Comparison of ENCODE assay signal across 20 mouse cellular contexts in genomic region chr12:96690896-96691295, GRCm38 (mm10).
"Had no signal": no experiment of that assay in that cellular context is flagged by ENCODE, and none has a peak within 500 bp of the region (broad histone marks: within the 10 kb centered on the region; RNA-seq: fewer than 3 reads in every experiment).

No protein-coding gene starts in this region.

- ATAC-seq: lung, postnatal 0 days; midbrain, embryonic 13.5 days; midbrain, embryonic 15.5 days had no signal

- H3K27ac ChIP-seq: lung, embryonic 15.5 days; macrophage; midbrain, embryonic 13.5 days; midbrain, embryonic 15.5 days; neural tube, embryonic 13.5 days; neural tube, embryonic 15.5 days had no signal

- H3K4me3 ChIP-seq: lung, embryonic 15.5 days; megakaryocyte, embryonic 14.5 days; midbrain, embryonic 13.5 days; midbrain, embryonic 15.5 days; neural tube, embryonic 13.5 days; neural tube, embryonic 15.5 days had no signal

- H3K4me2 ChIP-seq: lung, embryonic 15.5 days; midbrain, embryonic 11.5 days; midbrain, embryonic 13.5 days; midbrain, embryonic 15.5 days; neural tube, embryonic 13.5 days; neural tube, embryonic 15.5 days had no signal

- H3K9me3 ChIP-seq: lung, embryonic 15.5 days; megakaryocyte, embryonic 14.5 days; midbrain, embryonic 13.5 days; midbrain, embryonic 15.5 days; neural tube, embryonic 13.5 days; neural tube, embryonic 15.5 days had no signal

- H3K4me1 ChIP-seq: lung, embryonic 15.5 days; megakaryocyte, embryonic 14.5 days; midbrain, embryonic 13.5 days; midbrain, embryonic 15.5 days; neural tube, embryonic 13.5 days; neural tube, embryonic 15.5 days had no signal

- H3K27me3 ChIP-seq: lung, embryonic 15.5 days; megakaryocyte, embryonic 14.5 days; midbrain, embryonic 13.5 days; midbrain, embryonic 15.5 days; neural tube, embryonic 13.5 days; neural tube, embryonic 15.5 days had no signal

- H3K36me3 ChIP-seq: lung, embryonic 15.5 days; midbrain, embryonic 13.5 days; midbrain, embryonic 15.5 days; neural tube, embryonic 13.5 days; neural tube, embryonic 15.5 days had no signal

- DNase-seq: lung, adult 2 months; lung, postnatal 14 days; lung, postnatal 36 days; retina, postnatal 1 day; right cerebral cortex, adult 18-20 months; right cerebral cortex, postnatal 25 days; right cerebral cortex, postnatal 4 days; spleen, adult 18-20 months; thymus, adult 18-20 months; thymus, postnatal 25 days; thymus, postnatal 4 days had no signal

- H3K9ac ChIP-seq: lung, embryonic 15.5 days; midbrain, embryonic 13.5 days; midbrain, embryonic 15.5 days; neural tube, embryonic 13.5 days; neural tube, embryonic 15.5 days had no signal
